Mouse (Mus musculus): ENCODE data around the gene Slc25a44. TPM values are rescaled to one million over a fixed set of nuclear protein-coding genes. Genes with fewer than 3 reads are reported as not detected.

Gene Slc25a44
- polyA plus RNA-seq, 1 experiment from 2014 or later: 11.3 TPM

DNA sequence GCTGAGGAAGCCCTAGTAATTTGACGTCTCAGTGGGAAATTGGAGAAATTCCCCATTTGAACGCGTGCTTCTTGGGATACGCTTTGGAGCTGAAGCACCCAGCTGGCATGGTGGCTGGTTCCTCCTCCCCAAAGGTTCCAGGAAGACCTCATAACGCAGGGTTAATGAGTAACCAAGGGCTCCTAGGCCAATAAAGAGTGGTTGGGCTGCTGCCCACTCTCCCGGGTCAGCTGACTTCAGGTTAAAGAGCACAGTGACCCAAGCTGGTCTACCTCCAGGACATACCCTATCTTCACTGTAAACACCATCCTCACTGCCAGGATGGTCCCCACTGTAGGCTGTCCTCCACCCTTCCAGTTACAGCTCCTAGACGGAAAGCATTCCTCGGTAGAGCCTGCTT, 31.4 kb upstream of the Slc25a44 start:
- DNase-seq (ENCODE audit: low spot score) (no peak), ATAC-seq (no peak)
- H3K4me2 ChIP-seq (replicated peaks; ENCODE audit: low read depth, low read length): no peak overlapping the region
- no peak overlapping the region for H3K27ac ChIP-seq (ENCODE audit: low read length)
- H3K4me1 ChIP-seq (ENCODE audit: insufficient read depth, low read depth, low read length): no peaks in the 10 kb centered on the region
- TF ChIP-seq EP300 (IDR thresholded peaks at IDR 0.05): no peak
- no peak for TF ChIP-seq CTCF (IDR thresholded peaks at IDR 0.05)
- no peaks in the 10 kb centered on the region for H3K9me3 ChIP-seq (ENCODE audit: low read length)
- 70% methylated on average over 8 of the region's 8 CpGs for WGBS
- H3K9ac ChIP-seq (replicated peaks; ENCODE audit: low read depth): no peak overlapping the region
- H3K4me3 ChIP-seq (ENCODE audit: low read depth, low read length): no peak overlapping the region
- no peaks in the 10 kb centered on the region for H3K36me3 ChIP-seq (ENCODE audit: insufficient read depth, low read length)
- H3K27me3 ChIP-seq (replicated peaks; ENCODE audit: insufficient read depth, low read length): no peaks in the 10 kb centered on the region

DNA sequence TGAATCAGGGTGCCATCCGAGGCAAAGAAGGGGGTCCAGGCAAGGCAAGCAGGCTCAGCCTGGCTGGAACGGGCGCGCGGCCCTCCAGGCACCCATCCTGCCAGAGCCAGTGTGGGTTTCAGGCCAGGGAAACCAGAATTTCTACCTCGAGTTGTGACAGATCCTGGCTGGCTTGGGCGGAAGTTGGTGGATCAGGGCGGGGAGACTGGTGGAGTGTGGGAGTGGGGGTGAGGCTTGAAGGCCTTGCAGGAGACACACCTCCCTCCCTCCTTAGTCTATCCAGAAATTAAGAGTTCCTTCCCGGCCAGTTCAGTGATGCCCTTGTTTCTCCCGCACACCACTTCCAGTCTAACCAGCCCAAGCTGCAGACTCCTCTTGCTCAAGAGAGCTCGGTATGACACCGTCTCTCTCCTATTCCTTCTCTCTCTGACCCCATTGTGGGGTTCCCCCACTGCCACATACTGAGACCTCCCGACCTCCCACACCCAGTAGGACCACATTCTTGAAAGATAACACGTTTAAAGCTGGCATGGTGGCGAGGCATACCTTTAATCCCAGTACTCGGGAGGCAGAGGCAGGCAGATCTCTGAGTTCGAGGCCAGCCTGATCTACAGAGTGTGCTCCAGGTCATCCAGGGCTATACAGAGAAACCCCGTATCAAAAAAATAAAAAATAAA, 30.8 kb upstream of the Slc25a44 start:
- ATAC-seq (peak; percentile 67), DNase-seq (ENCODE audit: low spot score) (peak; percentile 71)
- H3K27me3 ChIP-seq (replicated peaks; ENCODE audit: insufficient read depth, low read length): no peaks in the 10 kb centered on the region
- TF ChIP-seq CTCF (IDR thresholded peaks at IDR 0.05) (no peak), EP300 (IDR thresholded peaks at IDR 0.05) (no peak)
- no peak overlapping the region; the same call in 1 of the 2 replicates for H3K4me3 ChIP-seq (ENCODE audit: low read depth, low read length)
- peak overlapping the region; percentile 9 for H3K27ac ChIP-seq (ENCODE audit: low read length)
- H3K9ac ChIP-seq (replicated peaks; ENCODE audit: low read depth): 0 out of 2 replicates have a peak overlapping the region, but pooled peaks have one; percentile 19
- H3K4me1 ChIP-seq (ENCODE audit: insufficient read depth, low read depth, low read length): no peaks in the 10 kb centered on the region
- H3K9me3 ChIP-seq (ENCODE audit: low read length): no peaks in the 10 kb centered on the region
- peak overlapping the region; percentile 36 for H3K4me2 ChIP-seq (replicated peaks; ENCODE audit: low read depth, low read length)
- no peaks in the 10 kb centered on the region for H3K36me3 ChIP-seq (ENCODE audit: insufficient read depth, low read length)
- WGBS: 58% methylated on average over 18 of the region's 18 CpGs

DNA sequence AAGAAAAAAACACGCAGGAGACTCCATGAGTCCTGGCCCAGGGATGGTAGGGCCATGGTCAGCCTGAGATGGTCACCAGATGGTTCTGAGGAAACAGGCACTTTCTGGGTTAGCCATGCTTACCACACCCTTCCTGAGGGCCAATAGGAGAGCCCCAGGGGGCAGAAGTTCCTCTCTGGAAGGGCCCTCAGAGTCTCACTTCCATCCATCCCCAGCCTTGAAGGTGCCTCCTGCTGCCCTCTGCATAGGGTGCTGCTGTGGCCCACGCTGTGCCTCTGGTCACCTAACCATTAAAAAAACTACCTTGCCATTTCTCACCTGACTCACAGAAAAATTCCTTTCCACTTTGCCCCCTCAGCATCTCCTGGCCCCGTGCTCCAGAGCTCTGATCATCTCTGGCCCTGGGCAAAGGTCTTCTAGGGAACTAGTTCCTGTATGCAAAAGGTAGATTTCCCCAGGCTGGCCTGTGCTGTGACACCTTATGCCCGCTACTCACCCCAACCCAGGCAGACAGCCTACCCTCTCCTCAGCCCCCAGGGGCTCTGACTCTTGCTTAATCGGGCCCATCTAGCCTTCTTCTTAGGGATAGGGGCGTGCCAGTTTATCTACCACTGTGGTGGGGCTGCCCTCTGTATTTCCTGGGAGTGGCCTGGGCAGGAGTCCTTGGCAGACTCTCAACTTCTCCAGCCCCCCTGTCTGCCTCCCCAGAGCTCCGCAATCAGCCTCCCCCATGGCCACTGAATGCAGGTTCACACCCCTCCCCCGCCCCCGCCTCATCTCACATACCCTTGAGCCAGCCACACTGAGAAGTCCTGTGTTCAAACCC, 30.0 kb upstream of the Slc25a44 start:
- Histone ChIP-seq H3K27me3 (replicated peaks; ENCODE audit: insufficient read depth, low read length) (no peaks in the 10 kb centered on the region), H3K27ac (ENCODE audit: low read length) (peak overlapping the region; percentile 9), H3K9ac (replicated peaks; ENCODE audit: low read depth) (0 out of 2 replicates have a peak overlapping the region, but pooled peaks have one; percentile 19), H3K4me3 (ENCODE audit: low read depth, low read length) (no peak overlapping the region; the same call in 1 of the 2 replicates), H3K4me2 (replicated peaks; ENCODE audit: low read depth, low read length) (peak overlapping the region; percentile 36), H3K36me3 (ENCODE audit: insufficient read depth, low read length) (no peaks in the 10 kb centered on the region), H3K9me3 (ENCODE audit: low read length) (no peaks in the 10 kb centered on the region), H3K4me1 (ENCODE audit: insufficient read depth, low read depth, low read length) (no peaks in the 10 kb centered on the region)
- ATAC-seq: peak; percentile 36
- peak; percentile 26 for DNase-seq (ENCODE audit: low spot score)
- 40% methylated on average over 9 of the region's 9 CpGs for WGBS
- TF ChIP-seq CTCF (IDR thresholded peaks at IDR 0.05) (no peak), EP300 (IDR thresholded peaks at IDR 0.05) (no peak)

DNA sequence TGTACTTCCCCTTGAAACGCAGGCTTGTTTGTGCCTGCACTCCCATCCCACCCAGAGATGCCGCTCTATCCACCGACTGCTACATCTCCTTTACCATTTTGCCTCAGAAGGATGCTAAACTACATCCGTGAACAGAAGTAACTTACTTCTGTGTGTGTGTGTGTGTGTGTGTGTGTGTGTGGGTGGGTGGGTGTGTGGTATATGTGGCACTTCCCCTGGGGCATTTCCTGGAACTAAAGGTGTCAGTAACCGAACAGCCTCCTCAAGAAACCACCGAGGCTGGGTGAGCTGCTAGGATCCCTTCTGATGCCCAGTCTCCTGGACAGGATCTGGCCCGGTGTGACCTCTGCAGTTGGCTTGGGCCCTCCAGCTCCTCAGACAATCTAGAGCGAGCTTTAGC, 29.0 kb upstream of the Slc25a44 start:
- H3K27me3 ChIP-seq (replicated peaks; ENCODE audit: insufficient read depth, low read length): no peaks in the 10 kb centered on the region
- no peaks in the 10 kb centered on the region for H3K4me1 ChIP-seq (ENCODE audit: insufficient read depth, low read depth, low read length)
- DNase-seq (ENCODE audit: low spot score) (no peak), ATAC-seq (no peak)
- H3K4me3 ChIP-seq (ENCODE audit: low read depth, low read length): no peak overlapping the region
- no peaks in the 10 kb centered on the region for H3K36me3 ChIP-seq (ENCODE audit: insufficient read depth, low read length)
- H3K9ac ChIP-seq (replicated peaks; ENCODE audit: low read depth): no peak overlapping the region
- no peak overlapping the region for H3K27ac ChIP-seq (ENCODE audit: low read length)
- H3K9me3 ChIP-seq (ENCODE audit: low read length): no peaks in the 10 kb centered on the region
- 72% methylated on average over 8 of the region's 8 CpGs for WGBS
- no peak overlapping the region for H3K4me2 ChIP-seq (replicated peaks; ENCODE audit: low read depth, low read length)
- no peak for TF ChIP-seq CTCF (IDR thresholded peaks at IDR 0.05)
- TF ChIP-seq EP300 (IDR thresholded peaks at IDR 0.05): no peak

DNA sequence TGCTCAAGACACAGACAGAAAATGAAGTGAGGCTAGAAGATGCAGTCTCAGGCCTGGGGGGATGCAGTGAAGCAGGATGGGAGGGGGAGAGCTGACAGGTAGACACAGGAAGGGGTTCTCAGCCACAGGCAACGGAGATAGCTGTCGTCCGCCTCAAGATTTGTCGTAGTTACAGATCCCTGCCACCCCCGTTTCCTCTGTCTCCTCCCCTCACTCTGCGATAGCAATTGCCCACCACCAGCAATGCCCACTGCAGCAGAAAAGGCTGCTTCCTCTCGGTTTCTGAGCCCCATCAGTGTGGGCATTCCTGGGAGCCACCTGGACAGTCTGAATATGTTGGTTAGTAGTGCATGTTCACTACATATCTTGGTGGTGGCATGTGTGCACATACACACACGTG, 28.4 kb upstream of the Slc25a44 start:
- no peaks in the 10 kb centered on the region for H3K9me3 ChIP-seq (ENCODE audit: low read length)
- H3K9ac ChIP-seq (replicated peaks; ENCODE audit: low read depth): no peak overlapping the region
- H3K27me3 ChIP-seq (replicated peaks; ENCODE audit: insufficient read depth, low read length): no peaks in the 10 kb centered on the region
- no peak overlapping the region for H3K27ac ChIP-seq (ENCODE audit: low read length)
- H3K4me2 ChIP-seq (replicated peaks; ENCODE audit: low read depth, low read length): no peak overlapping the region
- no peaks in the 10 kb centered on the region for H3K4me1 ChIP-seq (ENCODE audit: insufficient read depth, low read depth, low read length)
- TF ChIP-seq CTCF (IDR thresholded peaks at IDR 0.05) (no peak), EP300 (IDR thresholded peaks at IDR 0.05) (no peak)
- ATAC-seq: no peak
- 51% methylated on average over 8 of the region's 8 CpGs for WGBS
- H3K36me3 ChIP-seq (ENCODE audit: insufficient read depth, low read length): no peaks in the 10 kb centered on the region
- no peak for DNase-seq (ENCODE audit: low spot score)
- H3K4me3 ChIP-seq (ENCODE audit: low read depth, low read length): no peak overlapping the region

DNA sequence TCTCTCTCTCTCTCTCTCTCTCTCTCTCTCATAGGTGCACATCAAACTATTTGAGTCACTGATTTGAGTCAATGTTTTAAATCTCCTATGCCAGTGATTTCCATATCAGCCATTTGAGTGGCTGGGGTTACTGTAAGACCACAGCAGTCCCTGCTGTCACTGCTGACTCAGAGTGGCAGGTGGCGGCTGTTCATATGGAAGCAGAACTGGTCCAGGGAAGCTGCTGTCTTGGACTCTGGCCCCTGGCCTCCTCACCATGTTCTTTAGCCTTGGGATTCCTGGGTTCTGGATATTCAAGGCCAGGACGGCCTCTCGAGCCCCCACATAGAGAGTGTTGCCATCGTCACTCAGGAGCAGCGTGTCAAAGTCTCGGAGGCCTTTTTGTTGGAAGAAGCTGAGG, 27.8 kb upstream of the Slc25a44 start:
- TF ChIP-seq CTCF (IDR thresholded peaks at IDR 0.05) (no peak), EP300 (IDR thresholded peaks at IDR 0.05) (no peak)
- H3K4me2 ChIP-seq (replicated peaks; ENCODE audit: low read depth, low read length): no peak overlapping the region
- WGBS: 77% methylated on average over 6 of the region's 6 CpGs
- no peaks in the 10 kb centered on the region for H3K9me3 ChIP-seq (ENCODE audit: low read length)
- no peak overlapping the region for H3K9ac ChIP-seq (replicated peaks; ENCODE audit: low read depth)
- H3K27me3 ChIP-seq (replicated peaks; ENCODE audit: insufficient read depth, low read length): no peaks in the 10 kb centered on the region
- H3K4me3 ChIP-seq (ENCODE audit: low read depth, low read length): no peak overlapping the region
- ATAC-seq (no peak), DNase-seq (ENCODE audit: low spot score) (no peak)
- H3K36me3 ChIP-seq (ENCODE audit: insufficient read depth, low read length): no peaks in the 10 kb centered on the region
- no peak overlapping the region for H3K27ac ChIP-seq (ENCODE audit: low read length)
- H3K4me1 ChIP-seq (ENCODE audit: insufficient read depth, low read depth, low read length): no peaks in the 10 kb centered on the region

Measured in lung, postnatal 0 days (tissue).